In the genomic region with DNA sequence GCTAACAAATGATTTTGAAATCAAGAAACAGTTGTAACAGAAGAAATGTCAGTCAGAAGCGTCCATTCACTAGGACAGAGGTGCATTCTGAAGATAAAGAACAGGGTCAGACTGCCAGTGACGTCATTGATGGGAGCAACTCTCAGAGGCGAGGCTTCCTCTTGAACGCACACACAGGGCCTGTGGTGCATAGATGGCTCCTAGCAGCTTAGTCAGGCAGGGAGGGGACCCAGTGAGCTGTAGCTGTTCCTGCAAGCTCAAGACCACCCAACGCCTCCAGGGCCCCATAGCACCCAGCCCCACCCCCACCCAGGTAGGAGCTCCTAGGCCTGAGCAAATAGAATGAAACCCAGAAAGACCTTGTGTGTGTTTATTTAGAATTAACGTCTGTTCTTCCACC, we compare ENCODE assay signal across 13 mouse cellular contexts. TPM values are rescaled to one million over a fixed set of nuclear protein-coding genes. Genes with fewer than 3 reads are reported as not detected.
DNase-seq lines count a peak whose midpoint lies in the region; ATAC-seq and TF ChIP-seq lines count a peak whose summit lies in the region.
"Had no signal": no experiment of that assay in that cellular context is flagged by ENCODE, and none has a peak within 500 bp of the region (broad histone marks: within the 10 kb centered on the region; RNA-seq: fewer than 3 reads in every experiment).

No protein-coding gene starts in this region.

- no peak for ATAC-seq in heart, embryonic 13.5 days (ENCODE audit: extremely low read depth, insufficient number of reproducible peaks, low FRiP score, low TSS enrichment)
- peak; percentile 31; the same call in 1 of the 2 replicates for ATAC-seq in lung, embryonic 15.5 days (ENCODE audit: borderline replicate concordance, extremely low read depth, low FRiP score, low TSS enrichment)
- ATAC-seq in stomach, postnatal 0 days (ENCODE audit: low FRiP score, low TSS enrichment), result peak; percentile 66
- ATAC-seq: hindbrain, embryonic 16.5 days had no signal

- H3K27me3 ChIP-seq in heart, embryonic 13.5 days (replicated peaks), result no peaks in the 10 kb centered on the region
- H3K27me3 ChIP-seq in heart, adult 2 months (ENCODE audit: control insufficient read depth, insufficient read depth, low read length), result no peaks in the 10 kb centered on the region
- no peaks in the 10 kb centered on the region for H3K27me3 ChIP-seq in lung, embryonic 15.5 days
- H3K27me3 ChIP-seq in stomach, postnatal 0 days (ENCODE audit: control insufficient read depth, insufficient read depth, low read length), result no peaks in the 10 kb centered on the region

- H3K4me3 ChIP-seq in heart, embryonic 13.5 days, result no peak overlapping the region
- no peak overlapping the region for H3K4me3 ChIP-seq in heart, adult 2 months
- no peak overlapping the region for H3K4me3 ChIP-seq in lung, embryonic 15.5 days
- no peak overlapping the region for H3K4me3 ChIP-seq in stomach, postnatal 0 days (ENCODE audit: low read depth, low read length)
- H3K4me3 ChIP-seq: gastrocnemius, adult 2 months; layer of hippocampus, adult 2 months had no signal

- H3K27ac ChIP-seq in heart, embryonic 13.5 days (replicated peaks), result peak overlapping the region; percentile 78
- no peak overlapping the region for H3K27ac ChIP-seq in heart, adult 2 months
- H3K27ac ChIP-seq in lung, embryonic 15.5 days, result peak overlapping the region; percentile 50
- peak overlapping the region; percentile 58; the same call in 1 of the 2 replicates for H3K27ac ChIP-seq in stomach, postnatal 0 days (replicated peaks)
- H3K27ac ChIP-seq: gastrocnemius, adult 2 months; layer of hippocampus, adult 2 months; macrophage had no signal

- no peak overlapping the region for H3K9ac ChIP-seq in heart, embryonic 13.5 days
- no peak overlapping the region for H3K9ac ChIP-seq in heart, adult 2 months (ENCODE audit: low read depth, low read length)
- no peak overlapping the region for H3K9ac ChIP-seq in lung, embryonic 15.5 days
- no peak overlapping the region for H3K9ac ChIP-seq in stomach, postnatal 0 days (ENCODE audit: low read length)

- WGBS in heart, embryonic 13.5 days, result 16% methylated on average over 6 of the region's 6 CpGs
- WGBS in heart, adult 2 months, result 49% methylated on average over 6 of the region's 6 CpGs
- WGBS in lung, embryonic 15.5 days, result 30% methylated on average over 6 of the region's 6 CpGs
- WGBS in stomach, postnatal 0 days, result 26% methylated on average over 6 of the region's 6 CpGs

- TF ChIP-seq EP300 in heart, adult 2 months (IDR thresholded peaks at IDR 0.05; ENCODE audit: insufficient read depth, low read depth, low read length), result no peak
- TF ChIP-seq EP300 in stomach, postnatal 0 days (optimal IDR thresholded peaks at IDR 0.05), result no peak

- H3K4me1 ChIP-seq in heart, embryonic 13.5 days, result peaks cover 18% of the 10 kb centered on the region
- no peaks in the 10 kb centered on the region for H3K4me1 ChIP-seq in heart, adult 2 months (ENCODE audit: control insufficient read depth, insufficient read depth, low read length)
- peaks cover 16% of the 10 kb centered on the region for H3K4me1 ChIP-seq in lung, embryonic 15.5 days
- H3K4me1 ChIP-seq in stomach, postnatal 0 days (replicated peaks; ENCODE audit: control insufficient read depth, insufficient read depth), result no peaks in the 10 kb centered on the region

- no peaks in the 10 kb centered on the region for H3K9me3 ChIP-seq in heart, embryonic 13.5 days
- H3K9me3 ChIP-seq in lung, embryonic 15.5 days, result no peaks in the 10 kb centered on the region
- H3K9me3 ChIP-seq in stomach, postnatal 0 days (ENCODE audit: control insufficient read depth, low read length), result no peaks in the 10 kb centered on the region

- no peaks in the 10 kb centered on the region for H3K79me2 ChIP-seq in heart, adult 2 months (replicated peaks; ENCODE audit: control insufficient read depth, insufficient read depth, low read length)

- no peak overlapping the region for H3K4me2 ChIP-seq in heart, embryonic 13.5 days
- 0 out of 2 replicates have a peak overlapping the region, but pooled peaks have one; percentile 5 for H3K4me2 ChIP-seq in lung, embryonic 15.5 days
- no peak overlapping the region for H3K4me2 ChIP-seq in stomach, postnatal 0 days (replicated peaks; ENCODE audit: low read depth)

- no peak for DNase-seq in heart, adult 2 months
- no peak for DNase-seq in lung, postnatal 10 days
- DNase-seq in heart, postnatal 4 days, result peak; percentile 4
- peak; percentile 49 for DNase-seq in stomach, postnatal 0 days (ENCODE audit: low spot score)
- no peak for DNase-seq in ovary, postnatal 10 days (ENCODE audit: low spot score)
- no peak for DNase-seq in cerebellum, adult 9-11 months
- DNase-seq: cerebellum, adult 18-20 months; gastrocnemius, adult 2 months had no signal

- no peak for TF ChIP-seq POLR2A in heart, adult 2 months (IDR thresholded peaks at IDR 0.05; ENCODE audit: insufficient read depth, low read depth, low read length)

- TF ChIP-seq CTCF in heart, adult 2 months (IDR thresholded peaks at IDR 0.05), result no peak
- no peak for TF ChIP-seq CTCF in stomach, postnatal 0 days (IDR thresholded peaks at IDR 0.05; ENCODE audit: low read depth)

- intact Hi-C loops in heart, adult 2 months (cut with DNase I), result no loop called here

- no peaks in the 10 kb centered on the region for H3K36me3 ChIP-seq in heart, embryonic 13.5 days
- H3K36me3 ChIP-seq in heart, adult 2 months (ENCODE audit: control insufficient read depth, insufficient read depth, low read length), result no peaks in the 10 kb centered on the region
- no peaks in the 10 kb centered on the region for H3K36me3 ChIP-seq in lung, embryonic 15.5 days
- no peaks in the 10 kb centered on the region for H3K36me3 ChIP-seq in stomach, postnatal 0 days (ENCODE audit: control insufficient read depth, insufficient read depth, low read length)

RNA-seq across cellular contexts. Expression of a gene that starts 21.9 kb away (rescaled TPM):
- 3,954 and 4,354 TPM in 2 replicates for polyA plus RNA-seq in heart, embryonic 13.5 days (2015; fragmentation: Nextera tagmentation; extraction: Ambion mirVana)
- over 10,000 TPM in 1 of 2 experiments, 1,000 to 10,000 TPM in 1; 9,950 to 10,380 TPM for total RNA-seq in heart, adult 2 months (2021)
- 5,659 and 10,700 TPM in 2 replicates for polyA plus RNA-seq in heart, adult 2 months (2012; rRNA removed)
- 747 and 774 TPM in 2 replicates for polyA plus RNA-seq in lung, embryonic 15.5 days (2015; fragmentation: Nextera tagmentation; extraction: Ambion mirVana)
- total RNA-seq in heart, postnatal 4 days (2021), result 1,000 to 10,000 TPM; 7,269 to 8,107 TPM
- 1,738 and 2,538 TPM in 2 replicates for polyA plus RNA-seq in stomach, postnatal 0 days (2015; fragmentation: Nextera tagmentation; extraction: Ambion mirVana)

Comparison
In these comparisons a context has a peak if more than half of its experiments do, and no peak if none do; other contexts are left out.
1. DNase-seq: peak in heart, postnatal 4 days (single experiment) and stomach, postnatal 0 days (single experiment); none in heart, adult 2 months (0 of 2), lung, postnatal 10 days (single experiment), ovary, postnatal 10 days (single experiment) and cerebellum, adult 9-11 months (single experiment).